Mouse (Mus musculus) midbrain, postnatal 0 days (tissue): ENCODE data around the gene Vps13a. TPM values are rescaled to one million over a fixed set of nuclear protein-coding genes. Genes with fewer than 3 reads are reported as not detected.
"Not testable (repeated sequence)": the region's sequence is repeated elsewhere in the genome, so short reads cannot be mapped to it uniquely, and the experiment has no call there.

ENCODE experiments used
- ATAC-seq: fragments of 200-750 bp; cut with Nextera tagmentation; 2 replicates; pipeline ENCODE4 v1.8.0; 2017; ENCODE audit warnings: moderate number of reproducible peaks, mild to moderate bottlenecking, moderate TSS enrichment, moderate library complexity; ENCODE audit not compliant: low FRiP score
- DNase-seq: peaks from one replicate; pipeline ENCODE4 v3.0.0-alpha.2; 2015; ENCODE audit warnings: low spot score
- H3K27ac ChIP-seq: fragments of 300-500 bp; sonication (generic); 2 replicates; pipeline ENCODE4 v1.5.1; 2014; ENCODE audit warnings: low read depth, mild to moderate bottlenecking, low read length, mixed read lengths
- H3K27me3 ChIP-seq: fragments of 300-500 bp; sonication (generic); 2 replicates; pipeline ENCODE4 v1.6.1; 2014; ENCODE audit warnings: low read length, control low read depth, mixed read lengths; ENCODE audit not compliant: insufficient read depth
- H3K36me3 ChIP-seq: fragments of 300-500 bp; sonication (generic); 2 replicates; pipeline ENCODE4 v1.6.1; 2014; ENCODE audit warnings: low read length, control low read depth, mixed read lengths; ENCODE audit not compliant: insufficient read depth
- H3K4me1 ChIP-seq: fragments of 300-500 bp; sonication (generic); 2 replicates; pipeline ENCODE4 v1.6.1; 2014; ENCODE audit warnings: mild to moderate bottlenecking, control low read depth, antibody characterized with exemption, low read length, mixed read lengths; ENCODE audit not compliant: insufficient read depth
- H3K4me2 ChIP-seq: fragments of 300-500 bp; sonication (generic); 2 replicates; pipeline ENCODE4 v1.6.1; 2014; ENCODE audit warnings: low read depth, mild to moderate bottlenecking, low read length, mixed read lengths; ENCODE audit not compliant: poor library complexity, severe bottlenecking
- H3K4me3 ChIP-seq: fragments of 300-500 bp; sonication (generic); 2 replicates; pipeline ENCODE4 v1.5.1; 2014; ENCODE audit warnings: low read depth, mild to moderate bottlenecking, low read length, moderate library complexity
- H3K9ac ChIP-seq: fragments of 300-500 bp; sonication (generic); replicated peaks from 2 replicates; pipeline ENCODE4 v1.6.1; 2014; ENCODE audit warnings: mild to moderate bottlenecking, low read length, moderate library complexity, mixed read lengths; ENCODE audit not compliant: poor library complexity, severe bottlenecking
- H3K9me3 ChIP-seq: fragments of 300-500 bp; sonication (generic); 2 replicates; pipeline ENCODE4 v1.6.1; 2016; ENCODE audit warnings: low read length, control low read depth
- CTCF ChIP-seq: IDR thresholded peaks from 2 replicates; pipeline ENCODE4 v1.5.1; 2016; ENCODE audit warnings: antibody characterized with exemption, mild to moderate bottlenecking
- WGBS: fragments of 180-500 bp; shearing (Covaris S2); extraction: QIAGEN DNeasy Blood & Tissue Kit; methylation state at CpG from one replicate; pipeline ENCODE4 v1.1.7; 2014; 5-methylcytosine and 5-hydroxymethylcytosine counted together
- polyA plus RNA-seq: library from polyadenylated mRNA; unstranded; fragments of >200 nt; fragmentation: Nextera tagmentation; extraction: Ambion mirVana; gene quantifications from 2 replicates; pipeline ENCODE4 v1.2.1, GENCODE M21; 2015
- total RNA-seq: library from RNA; depleted of rRNA; stranded (reverse); fragments of >200 nt; gene quantifications from 2 replicates; pipeline ENCODE4 v1.2.3, GENCODE M21; 2014

The Vps13a gene
- total and polyA plus RNA-seq, 2 experiments from 2014 or later: 6.5 to 15.9 TPM

DNA sequence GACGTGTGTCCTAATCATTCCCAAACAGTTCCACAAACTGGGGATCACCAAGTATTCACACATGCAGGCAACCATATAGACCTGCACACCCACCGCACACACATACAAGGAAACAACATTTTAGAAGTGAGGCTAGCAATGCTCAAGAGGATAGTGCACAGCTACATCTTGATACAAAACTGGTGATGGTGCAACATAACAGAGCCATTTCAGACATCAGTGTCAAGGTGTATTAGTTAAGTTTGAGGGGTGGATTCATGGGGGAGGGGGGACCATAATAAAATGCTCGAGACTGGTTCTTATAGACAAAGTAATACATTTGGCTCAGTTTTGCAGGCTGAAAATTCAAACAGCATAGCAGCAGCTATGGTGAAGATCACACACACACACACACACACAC, 2.8 kb downstream of the Vps13a start:
- no peak overlapping the region for H3K4me3 ChIP-seq
- no peak overlapping the region for H3K4me2 ChIP-seq
- ATAC-seq: no peak
- no peak for TF ChIP-seq CTCF
- H3K9ac ChIP-seq: no peak overlapping the region
- H3K9me3 ChIP-seq: no peaks in the 10 kb centered on the region
- no peaks in the 10 kb centered on the region for H3K36me3 ChIP-seq
- no peaks in the 10 kb centered on the region for H3K4me1 ChIP-seq
- DNase-seq: no peak
- 80% methylated on average over 3 of the region's 3 CpGs for WGBS
- H3K27ac ChIP-seq: no peak overlapping the region
- peaks cover 8% of the 10 kb centered on the region; the same call in 1 of the 2 replicates for H3K27me3 ChIP-seq

DNA sequence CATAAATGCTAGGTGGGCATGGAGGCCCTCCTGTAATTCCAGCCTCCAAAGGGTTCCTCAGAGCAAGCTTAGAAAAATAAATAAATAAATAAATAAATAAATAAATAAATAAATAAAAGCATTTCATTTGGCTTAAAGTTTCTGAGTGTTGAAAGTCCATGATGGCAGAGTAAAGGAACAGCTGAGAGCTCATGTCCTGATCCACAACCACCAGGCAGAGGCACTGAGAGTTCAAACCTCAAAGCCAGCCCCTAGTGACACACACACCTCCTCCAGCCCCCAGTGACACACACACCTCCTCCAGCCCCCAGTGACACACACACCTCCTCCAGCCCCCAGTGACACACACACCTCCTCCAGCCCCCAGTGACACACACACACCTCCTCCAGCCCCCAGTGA, 3.3 kb downstream of the Vps13a start:
- not testable (repeated sequence) for DNase-seq, H3K9ac ChIP-seq, H3K4me1 ChIP-seq, H3K4me2 ChIP-seq, H3K36me3 ChIP-seq, H3K27ac ChIP-seq, H3K27me3 ChIP-seq, H3K9me3 ChIP-seq, H3K4me3 ChIP-seq, ATAC-seq

DNA sequence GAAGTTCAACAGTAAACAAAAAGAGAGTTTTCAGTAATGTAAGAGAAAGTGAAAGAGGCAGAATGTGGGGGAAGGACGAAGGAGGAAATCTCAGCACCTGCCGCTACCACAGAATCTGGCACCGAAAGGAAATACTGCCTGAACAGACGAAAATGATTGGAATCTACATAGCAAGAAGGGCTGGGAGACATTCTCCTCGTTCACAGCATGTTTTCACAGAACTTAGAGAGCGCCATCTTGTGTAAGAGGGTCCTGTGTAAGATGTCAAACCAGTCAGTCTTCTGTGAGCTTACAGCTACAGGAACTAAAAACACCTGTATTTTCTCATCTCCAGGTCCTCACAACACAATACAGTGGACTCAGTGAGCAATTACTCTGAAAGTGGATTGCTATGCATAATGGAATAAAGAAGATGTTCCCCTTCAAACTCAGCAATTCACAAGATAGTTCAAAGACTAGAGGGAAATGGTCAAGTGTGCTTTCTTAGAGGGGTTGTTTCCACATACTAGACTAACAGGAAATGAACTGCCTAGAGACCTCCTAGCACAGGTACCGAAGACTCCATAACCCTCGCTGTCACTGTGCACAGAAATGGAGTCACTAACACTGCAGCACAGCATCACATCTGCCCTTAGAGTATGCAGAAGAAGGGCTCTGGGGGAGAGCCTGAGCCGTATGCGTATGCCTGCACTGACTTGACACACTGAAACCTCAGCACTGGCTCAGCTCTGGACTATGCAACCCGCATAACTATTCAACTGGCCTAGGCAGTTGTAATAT, 7.3 kb downstream of the Vps13a start:
- WGBS: 67% methylated on average over 11 of the region's 11 CpGs

DNA sequence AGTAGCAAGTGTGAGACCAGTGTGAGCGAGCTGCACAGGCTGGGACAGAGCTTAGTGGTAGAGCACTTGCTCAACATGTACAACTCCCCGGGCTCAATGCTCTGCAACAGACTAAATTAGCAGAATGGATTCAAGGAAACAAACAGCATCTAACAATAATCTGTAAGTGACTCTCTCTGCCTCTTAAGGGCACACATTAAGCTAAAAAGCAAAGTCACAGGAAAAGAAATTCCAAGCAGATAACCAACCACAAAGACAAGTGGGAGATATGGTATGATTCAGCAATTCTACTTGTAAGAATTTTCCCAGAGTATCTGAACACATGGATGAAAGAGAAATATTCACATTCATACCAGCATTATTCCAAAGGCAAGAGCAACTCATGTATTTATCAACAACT, 13.3 kb downstream of the Vps13a start:
- no peaks in the 10 kb centered on the region for H3K36me3 ChIP-seq
- no peak overlapping the region for H3K4me2 ChIP-seq
- ATAC-seq: no peak
- WGBS: 93% methylated on average over 2 of the region's 2 CpGs
- H3K9me3 ChIP-seq: no peaks in the 10 kb centered on the region
- no peak for TF ChIP-seq CTCF
- no peak overlapping the region for H3K4me3 ChIP-seq
- H3K9ac ChIP-seq: no peak overlapping the region
- DNase-seq: no peak
- H3K27ac ChIP-seq: no peak overlapping the region
- H3K27me3 ChIP-seq: no peaks in the 10 kb centered on the region
- no peaks in the 10 kb centered on the region for H3K4me1 ChIP-seq

More for the DNA sequence above, 7.3 kb downstream of the Vps13a start:
- no peaks in the 10 kb centered on the region for H3K27me3 ChIP-seq
- H3K4me2 ChIP-seq: no peak overlapping the region
- no peak overlapping the region for H3K4me3 ChIP-seq
- no peak overlapping the region for H3K27ac ChIP-seq
- H3K36me3 ChIP-seq: no peaks in the 10 kb centered on the region
- ATAC-seq: no peak
- H3K4me1 ChIP-seq: no peaks in the 10 kb centered on the region
- peak; percentile 54 for TF ChIP-seq CTCF
- DNase-seq: peak; percentile 15
- no peak overlapping the region for H3K9ac ChIP-seq
- H3K9me3 ChIP-seq: no peaks in the 10 kb centered on the region

DNA sequence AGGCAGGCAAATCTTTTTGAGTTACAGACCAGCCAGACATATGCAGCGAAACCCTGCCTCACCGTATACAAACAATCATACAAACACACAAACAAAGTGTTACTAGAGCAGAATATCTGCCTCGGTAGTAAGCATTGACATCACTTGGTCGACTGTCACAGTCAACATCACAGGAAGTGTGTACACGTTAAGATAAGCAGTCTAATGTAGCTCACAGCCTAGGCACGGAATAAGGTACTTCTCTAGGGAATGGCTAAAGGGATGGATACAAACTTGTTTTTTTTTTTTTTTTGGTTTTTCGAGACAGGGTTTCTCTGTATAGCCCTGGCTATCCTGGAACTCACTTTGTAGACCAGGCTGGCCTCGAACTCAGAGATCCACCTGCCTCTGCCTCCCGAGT, 23.3 kb downstream of the Vps13a start:
- not testable (repeated sequence) for DNase-seq, H3K27ac ChIP-seq, ATAC-seq, H3K4me1 ChIP-seq, H3K4me2 ChIP-seq, H3K9me3 ChIP-seq, H3K27me3 ChIP-seq, H3K9ac ChIP-seq, H3K4me3 ChIP-seq, H3K36me3 ChIP-seq
- WGBS: 95% methylated on average over 8 of the region's 9 CpGs

DNA sequence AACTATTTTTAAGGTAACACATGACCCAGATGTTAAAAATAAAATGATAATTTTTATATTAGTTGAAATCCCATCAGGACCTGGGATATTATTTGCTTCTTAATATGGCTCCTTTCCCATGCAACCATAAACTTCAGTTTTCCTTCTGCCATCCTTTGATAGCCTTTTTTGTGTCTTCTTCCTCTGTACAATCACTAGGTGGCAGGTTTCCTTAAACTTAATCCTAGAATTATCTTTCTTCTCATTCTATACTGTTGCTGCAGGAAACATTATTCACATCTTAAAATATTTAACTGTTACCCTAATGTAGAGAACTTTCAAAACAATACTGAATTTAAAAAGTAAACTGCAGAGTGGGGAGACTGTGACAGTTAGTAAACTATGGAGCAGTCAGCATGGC, 24.9 kb downstream of the Vps13a start:
- H3K4me1 ChIP-seq: no peaks in the 10 kb centered on the region
- peak; percentile 57 for TF ChIP-seq CTCF
- H3K4me2 ChIP-seq: no peak overlapping the region
- no peaks in the 10 kb centered on the region for H3K36me3 ChIP-seq
- no peaks in the 10 kb centered on the region for H3K9me3 ChIP-seq
- H3K27ac ChIP-seq: no peak overlapping the region
- no peak for ATAC-seq
- H3K9ac ChIP-seq: no peak overlapping the region
- peak; percentile 19 for DNase-seq
- no peaks in the 10 kb centered on the region for H3K27me3 ChIP-seq
- no peak overlapping the region for H3K4me3 ChIP-seq
